Comparison of ENCODE assay signal across 12 mouse cellular contexts in the genomic region with DNA sequence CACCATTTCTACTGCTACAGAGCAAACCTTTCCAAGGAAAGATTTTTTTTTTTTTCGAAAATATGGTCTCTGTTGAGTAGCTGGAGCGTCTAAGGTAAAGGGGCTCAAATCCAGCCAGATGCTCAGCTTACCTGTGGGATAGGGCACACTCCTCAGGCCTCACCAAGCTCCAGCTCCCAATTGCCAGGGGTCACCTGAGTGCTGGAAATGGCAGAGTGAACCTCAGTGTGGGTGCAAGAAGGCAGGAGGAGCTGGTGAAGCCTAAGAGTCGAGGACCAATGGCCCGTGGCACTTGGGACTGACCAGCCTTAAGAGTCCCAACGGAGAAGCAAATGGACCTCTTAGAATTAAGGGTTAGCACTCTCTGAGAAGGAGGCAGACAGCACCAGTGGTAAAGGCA. TPM values are rescaled to one million over a fixed set of nuclear protein-coding genes. Genes with fewer than 3 reads are reported as not detected.
DNase-seq lines count a peak whose midpoint lies in the region; ATAC-seq and TF ChIP-seq lines count a peak whose summit lies in the region.
"Had no signal": no experiment of that assay in that cellular context is flagged by ENCODE, and none has a peak within 500 bp of the region (broad histone marks: within the 10 kb centered on the region; RNA-seq: fewer than 3 reads in every experiment).

No protein-coding gene starts in this region.

- H3K9me3 ChIP-seq in heart, embryonic 13.5 days: no peaks in the 10 kb centered on the region
- no peaks in the 10 kb centered on the region for H3K9me3 ChIP-seq in embryonic facial prominence, embryonic 10.5 days
- no peaks in the 10 kb centered on the region for H3K9me3 ChIP-seq in embryonic facial prominence, embryonic 14.5 days (ENCODE audit: control insufficient read depth, low read length)
- no peaks in the 10 kb centered on the region for H3K9me3 ChIP-seq in limb, embryonic 14.5 days (ENCODE audit: control insufficient read depth, low read length)
- H3K9me3 ChIP-seq in midbrain, embryonic 10.5 days (replicated peaks): no peaks in the 10 kb centered on the region
- no peaks in the 10 kb centered on the region for H3K9me3 ChIP-seq in midbrain, embryonic 14.5 days (ENCODE audit: control insufficient read depth, low read length)

- no peak for DNase-seq in heart, postnatal 14 days
- DNase-seq in embryonic facial prominence, embryonic 10.5 days (ENCODE audit: low spot score): no peak
- no peak for DNase-seq in embryonic facial prominence, embryonic 14.5 days (ENCODE audit: low spot score)
- no peak for DNase-seq in limb, embryonic 14.5 days (ENCODE audit: low spot score)
- no peak for DNase-seq in midbrain, embryonic 10.5 days (ENCODE audit: low spot score)
- DNase-seq in midbrain, embryonic 14.5 days: no peak
- DNase-seq: liver, postnatal 0 days; thymus, adult 2 months had no signal

- no peak overlapping the region for H3K4me2 ChIP-seq in heart, embryonic 13.5 days
- H3K4me2 ChIP-seq in embryonic facial prominence, embryonic 14.5 days (ENCODE audit: low read depth, low read length): no peak overlapping the region
- H3K4me2 ChIP-seq in limb, embryonic 14.5 days (replicated peaks; ENCODE audit: low read depth, low read length, severe bottlenecking): peak overlapping the region; percentile 20; the same call in 1 of the 2 replicates
- no peak overlapping the region for H3K4me2 ChIP-seq in midbrain, embryonic 14.5 days (ENCODE audit: low read length)
- H3K4me2 ChIP-seq: midbrain, embryonic 11.5 days had no signal

- H3K27ac ChIP-seq in heart, embryonic 13.5 days (replicated peaks): peak overlapping the region; percentile 54
- peak overlapping the region; percentile 70 for H3K27ac ChIP-seq in embryonic facial prominence, embryonic 10.5 days (replicated peaks)
- H3K27ac ChIP-seq in embryonic facial prominence, embryonic 14.5 days (replicated peaks; ENCODE audit: low read depth, low read length): peak overlapping the region; percentile 53
- peak overlapping the region; percentile 67; the same call in 1 of the 2 replicates for H3K27ac ChIP-seq in limb, embryonic 14.5 days (replicated peaks; ENCODE audit: low read depth, low read length)
- no peak overlapping the region for H3K27ac ChIP-seq in midbrain, embryonic 10.5 days (replicated peaks)
- H3K27ac ChIP-seq in midbrain, embryonic 14.5 days (replicated peaks; ENCODE audit: low read depth, low read length): no peak overlapping the region

- no peaks in the 10 kb centered on the region for H3K27me3 ChIP-seq in heart, embryonic 13.5 days (replicated peaks)
- H3K27me3 ChIP-seq in embryonic facial prominence, embryonic 10.5 days (replicated peaks; ENCODE audit: low read depth, poor library complexity, severe bottlenecking): no peaks in the 10 kb centered on the region
- no peaks in the 10 kb centered on the region for H3K27me3 ChIP-seq in embryonic facial prominence, embryonic 14.5 days (replicated peaks; ENCODE audit: control insufficient read depth, insufficient read depth, low read length)
- H3K27me3 ChIP-seq in limb, embryonic 14.5 days (ENCODE audit: control insufficient read depth, insufficient read depth, low read length): no peaks in the 10 kb centered on the region
- H3K27me3 ChIP-seq in midbrain, embryonic 10.5 days (ENCODE audit: low read depth, poor library complexity, severe bottlenecking): no peaks in the 10 kb centered on the region
- no peaks in the 10 kb centered on the region for H3K27me3 ChIP-seq in midbrain, embryonic 14.5 days (ENCODE audit: control insufficient read depth, insufficient read depth, low read length)

- peaks cover 53% of the 10 kb centered on the region for H3K36me3 ChIP-seq in heart, embryonic 13.5 days
- peaks cover 41% of the 10 kb centered on the region for H3K36me3 ChIP-seq in embryonic facial prominence, embryonic 10.5 days (replicated peaks)
- peaks cover 36% of the 10 kb centered on the region for H3K36me3 ChIP-seq in embryonic facial prominence, embryonic 14.5 days (ENCODE audit: control insufficient read depth, insufficient read depth, low read length)
- H3K36me3 ChIP-seq in limb, embryonic 14.5 days (ENCODE audit: control insufficient read depth, insufficient read depth, low read length): peaks cover 23% of the 10 kb centered on the region
- H3K36me3 ChIP-seq in midbrain, embryonic 10.5 days: peaks cover 41% of the 10 kb centered on the region
- peaks cover 49% of the 10 kb centered on the region for H3K36me3 ChIP-seq in midbrain, embryonic 14.5 days (ENCODE audit: control insufficient read depth, insufficient read depth, low read length)

- H3K4me3 ChIP-seq in heart, embryonic 13.5 days: no peak overlapping the region
- H3K4me3 ChIP-seq in embryonic facial prominence, embryonic 10.5 days: no peak overlapping the region
- H3K4me3 ChIP-seq in embryonic facial prominence, embryonic 14.5 days (ENCODE audit: low read depth, low read length): no peak overlapping the region
- H3K4me3 ChIP-seq in limb, embryonic 14.5 days (replicated peaks; ENCODE audit: low read length): no peak overlapping the region
- no peak overlapping the region for H3K4me3 ChIP-seq in midbrain, embryonic 10.5 days
- H3K4me3 ChIP-seq in midbrain, embryonic 14.5 days (replicated peaks; ENCODE audit: low read depth, low read length): no peak overlapping the region

- H3K4me1 ChIP-seq in heart, embryonic 13.5 days: peaks cover 6% of the 10 kb centered on the region
- H3K4me1 ChIP-seq in embryonic facial prominence, embryonic 10.5 days: peaks cover 25% of the 10 kb centered on the region
- peaks cover 11% of the 10 kb centered on the region for H3K4me1 ChIP-seq in embryonic facial prominence, embryonic 14.5 days (ENCODE audit: control insufficient read depth, insufficient read depth, low read length)
- H3K4me1 ChIP-seq in limb, embryonic 14.5 days (ENCODE audit: control insufficient read depth, insufficient read depth, low read length): peaks cover 14% of the 10 kb centered on the region
- H3K4me1 ChIP-seq in midbrain, embryonic 10.5 days: no peaks in the 10 kb centered on the region
- H3K4me1 ChIP-seq in midbrain, embryonic 14.5 days (ENCODE audit: control insufficient read depth, insufficient read depth, low read length): no peaks in the 10 kb centered on the region

- H3K9ac ChIP-seq in heart, embryonic 13.5 days: no peak overlapping the region
- H3K9ac ChIP-seq in embryonic facial prominence, embryonic 14.5 days (ENCODE audit: low read depth, low read length): no peak overlapping the region
- H3K9ac ChIP-seq in limb, embryonic 14.5 days (ENCODE audit: low read depth, low read length, severe bottlenecking): no peak overlapping the region
- no peak overlapping the region for H3K9ac ChIP-seq in midbrain, embryonic 14.5 days (replicated peaks; ENCODE audit: low read length)
- H3K9ac ChIP-seq: liver, postnatal 0 days had no signal

- ATAC-seq in heart, embryonic 13.5 days (ENCODE audit: extremely low read depth, insufficient number of reproducible peaks, low FRiP score, low TSS enrichment): no peak
- no peak for ATAC-seq in embryonic facial prominence, embryonic 14.5 days (ENCODE audit: low read depth)
- ATAC-seq in limb, embryonic 14.5 days (ENCODE audit: low FRiP score, low read depth): no peak
- no peak for ATAC-seq in midbrain, embryonic 14.5 days (ENCODE audit: low FRiP score, low TSS enrichment)
- ATAC-seq: activated CD4-positive, CD25-positive, alpha-beta regulatory T cell, adult 4 months; forebrain, embryonic 14.5 days; liver, postnatal 0 days had no signal

- no peak for TF ChIP-seq POLR2A in limb, embryonic 14.5 days (IDR thresholded peaks at IDR 0.05; ENCODE audit: borderline replicate concordance, extremely low read depth, insufficient read depth, insufficient read length)

- intact Hi-C loops in heart, postnatal 14 days (cut with DNase I): no loop called here

- WGBS in heart, embryonic 13.5 days: 82% methylated on average over 5 of the region's 5 CpGs
- 87% methylated on average over 5 of the region's 5 CpGs for WGBS in embryonic facial prominence, embryonic 10.5 days
- 76% methylated on average over 5 of the region's 5 CpGs for WGBS in embryonic facial prominence, embryonic 14.5 days
- WGBS in limb, embryonic 14.5 days: 62% methylated on average over 5 of the region's 5 CpGs
- 91% methylated on average over 5 of the region's 5 CpGs for WGBS in midbrain, embryonic 10.5 days
- 93% methylated on average over 5 of the region's 5 CpGs for WGBS in midbrain, embryonic 14.5 days

RNA-seq across cellular contexts. Expression of a gene that starts 30.3 kb away (rescaled TPM):
- polyA plus RNA-seq in heart, embryonic 13.5 days (2015; fragmentation: Nextera tagmentation; extraction: Ambion mirVana): 22.3 and 22.8 TPM in 2 replicates
- 10 to 100 TPM; 23.5 to 25.8 TPM for total RNA-seq in heart, postnatal 14 days (2021)
- polyA plus RNA-seq in embryonic facial prominence, embryonic 10.5 days (2016; fragmentation: Nextera tagmentation; extraction: Ambion mirVana): 28.4 and 31.3 TPM in 2 replicates
- polyA plus RNA-seq in embryonic facial prominence, embryonic 14.5 days (2014; fragmentation: Nextera tagmentation; extraction: Ambion mirVana): 36.8 and 40.9 TPM in 2 replicates
- polyA plus RNA-seq in limb, embryonic 14.5 days (2012; rRNA removed): 26.6 and 34.9 TPM in 2 replicates
- 41.6 and 42.3 TPM in 2 replicates for polyA plus RNA-seq in limb, embryonic 14.5 days (2014; fragmentation: Nextera tagmentation; extraction: Ambion mirVana)
- 24.6 and 30.3 TPM in 2 replicates for polyA plus RNA-seq in midbrain, embryonic 10.5 days (2016; fragmentation: Nextera tagmentation; extraction: Ambion mirVana)
- 21.6 and 32.4 TPM in 2 replicates for polyA plus RNA-seq in midbrain, embryonic 14.5 days (2014; fragmentation: Nextera tagmentation; extraction: Ambion mirVana)

RNA-seq across cellular contexts. Expression of a gene that starts 55.6 kb away (rescaled TPM):
- 0.84 and 1.1 TPM in 2 replicates for polyA plus RNA-seq in heart, embryonic 13.5 days (2015; fragmentation: Nextera tagmentation; extraction: Ambion mirVana)
- total RNA-seq in heart, postnatal 14 days (2021): under 1 TPM in 1 of 2 experiments, not detected in 1; 0.15 TPM
- polyA plus RNA-seq in embryonic facial prominence, embryonic 10.5 days (2016; fragmentation: Nextera tagmentation; extraction: Ambion mirVana): 6.2 and 6.6 TPM in 2 replicates
- polyA plus RNA-seq in embryonic facial prominence, embryonic 14.5 days (2014; fragmentation: Nextera tagmentation; extraction: Ambion mirVana): 18.6 and 22.2 TPM in 2 replicates
- 0.08 and 0.45 TPM in 2 replicates for polyA plus RNA-seq in limb, embryonic 14.5 days (2012; rRNA removed)
- 0.23 and 0.44 TPM in 2 replicates for polyA plus RNA-seq in limb, embryonic 14.5 days (2014; fragmentation: Nextera tagmentation; extraction: Ambion mirVana)
- polyA plus RNA-seq in midbrain, embryonic 10.5 days (2016; fragmentation: Nextera tagmentation; extraction: Ambion mirVana): 14.5 and 23.7 TPM in 2 replicates
- polyA plus RNA-seq in midbrain, embryonic 14.5 days (2014; fragmentation: Nextera tagmentation; extraction: Ambion mirVana): 92.7 and 116 TPM in 2 replicates
- polyA plus RNA-seq: activated CD4-positive, CD25-positive, alpha-beta regulatory T cell, adult 4 months had no signal

RNA-seq across cellular contexts. Expression of a gene that starts 59.6 kb away (rescaled TPM):
- 119 and 122 TPM in 2 replicates for polyA plus RNA-seq in heart, embryonic 13.5 days (2015; fragmentation: Nextera tagmentation; extraction: Ambion mirVana)
- total RNA-seq in heart, postnatal 14 days (2021): 10 to 100 TPM; 78.1 to 82.0 TPM
- polyA plus RNA-seq in embryonic facial prominence, embryonic 10.5 days (2016; fragmentation: Nextera tagmentation; extraction: Ambion mirVana): 42.7 and 45.6 TPM in 2 replicates
- polyA plus RNA-seq in embryonic facial prominence, embryonic 14.5 days (2014; fragmentation: Nextera tagmentation; extraction: Ambion mirVana): 113 and 115 TPM in 2 replicates
- polyA plus RNA-seq in limb, embryonic 14.5 days (2012; rRNA removed): 78.7 and 88.4 TPM in 2 replicates
- 105 and 106 TPM in 2 replicates for polyA plus RNA-seq in limb, embryonic 14.5 days (2014; fragmentation: Nextera tagmentation; extraction: Ambion mirVana)
- polyA plus RNA-seq in midbrain, embryonic 10.5 days (2016; fragmentation: Nextera tagmentation; extraction: Ambion mirVana): 46.5 and 50.8 TPM in 2 replicates
- 77.5 and 81.5 TPM in 2 replicates for polyA plus RNA-seq in midbrain, embryonic 14.5 days (2014; fragmentation: Nextera tagmentation; extraction: Ambion mirVana)

Comparison
In these comparisons a context has a peak if more than half of its experiments do, and no peak if none do; other contexts are left out.
1. H3K27ac ChIP-seq: peak in heart, embryonic 13.5 days (single experiment), embryonic facial prominence, embryonic 10.5 days (single experiment), embryonic facial prominence, embryonic 14.5 days (single experiment) and limb, embryonic 14.5 days (single experiment); none in midbrain, embryonic 10.5 days (single experiment) and midbrain, embryonic 14.5 days (single experiment).